In genomic region chr5:123661602-123662001, GRCm38 (mm10) we compare ENCODE assay signal across 9 mouse cellular contexts. TPM values are rescaled to one million over a fixed set of nuclear protein-coding genes. Genes with fewer than 3 reads are reported as not detected.
A peak's percentile ranks its signal among the peaks of the same experiment; 100 is the strongest.
DNase-seq lines count a peak whose midpoint lies in the region; ATAC-seq lines count a peak whose summit lies in the region.
"Had no signal": no experiment of that assay in that cellular context is flagged by ENCODE, and none has a peak within 500 bp of the region (broad histone marks: within the 10 kb centered on the region; RNA-seq: fewer than 3 reads in every experiment).

No protein-coding gene starts in this region.

- H3K4me3 ChIP-seq in kidney, embryonic 15.5 days (replicated peaks): no peak overlapping the region
- no peak overlapping the region for H3K4me3 ChIP-seq in heart, embryonic 12.5 days

- WGBS in kidney, embryonic 15.5 days: 73% methylated on average over 3 of the region's 3 CpGs
- WGBS in heart, embryonic 12.5 days: 23% methylated on average over 3 of the region's 3 CpGs

- H3K9me3 ChIP-seq in kidney, embryonic 15.5 days (replicated peaks): no peaks in the 10 kb centered on the region
- no peaks in the 10 kb centered on the region for H3K9me3 ChIP-seq in heart, embryonic 12.5 days (replicated peaks)

- H3K4me2 ChIP-seq in kidney, embryonic 15.5 days: no peak overlapping the region
- peak overlapping the region; percentile 40 for H3K4me2 ChIP-seq in heart, embryonic 12.5 days

- no peak overlapping the region for H3K9ac ChIP-seq in kidney, embryonic 15.5 days
- H3K9ac ChIP-seq in heart, embryonic 12.5 days: peak overlapping the region; percentile 44; the same call in 1 of the 2 replicates

- DNase-seq in kidney, postnatal 10 days: no peak
- peak; percentile 18 for DNase-seq in lung, postnatal 25 days (ENCODE audit: low spot score)
- DNase-seq in B cell, adult 2 months: no peak
- DNase-seq in adrenal gland, postnatal 14 days: no peak
- no peak for DNase-seq in embryo, embryonic 10.5 days (ENCODE audit: low spot score)
- DNase-seq: cerebellum, adult 8-10 months had no signal

- no peaks in the 10 kb centered on the region for H3K36me3 ChIP-seq in kidney, embryonic 15.5 days
- no peaks in the 10 kb centered on the region for H3K36me3 ChIP-seq in heart, embryonic 12.5 days

- H3K27ac ChIP-seq in kidney, embryonic 15.5 days: peak overlapping the region; percentile 61
- H3K27ac ChIP-seq in heart, embryonic 12.5 days (ENCODE audit: poor library complexity, severe bottlenecking): peak overlapping the region; percentile 95

- no peak for ATAC-seq in kidney, embryonic 15.5 days (replicated peaks; ENCODE audit: low FRiP score)
- peak; percentile 16 for ATAC-seq in common myeloid progenitor, adult 5-6 weeks (replicated peaks; ENCODE audit: low read depth, poor library complexity, severe bottlenecking)
- ATAC-seq in heart, embryonic 12.5 days (ENCODE audit: insufficient number of reproducible peaks, low FRiP score): no peak; the same call in 1 of the 2 replicates

- peaks cover 22% of the 10 kb centered on the region for H3K4me1 ChIP-seq in kidney, embryonic 15.5 days
- peaks cover 66% of the 10 kb centered on the region for H3K4me1 ChIP-seq in heart, embryonic 12.5 days (replicated peaks)

- no peaks in the 10 kb centered on the region for H3K27me3 ChIP-seq in kidney, embryonic 15.5 days
- H3K27me3 ChIP-seq in heart, embryonic 12.5 days (replicated peaks): no peaks in the 10 kb centered on the region

RNA-seq across cellular contexts. Expression of gene Clip1, which starts 22.8 kb away (rescaled TPM):
- 34.0 and 34.1 TPM in 2 replicates for polyA plus RNA-seq in kidney, embryonic 15.5 days (2015; fragmentation: Nextera tagmentation; extraction: Ambion mirVana)
- total RNA-seq in common myeloid progenitor, adult 5-6 weeks (2017): 80.8 and 105 TPM in 2 replicates
- polyA plus RNA-seq in heart, embryonic 12.5 days (2016; fragmentation: Nextera tagmentation; extraction: Ambion mirVana): 62.3 and 65.2 TPM in 2 replicates
- 63.1 and 64.8 TPM in 2 replicates for total RNA-seq in adrenal gland, postnatal 14 days (2021)

RNA-seq across cellular contexts. Expression of gene Zcchc8, which starts 59.3 kb away (rescaled TPM):
- 82.7 and 83.5 TPM in 2 replicates for polyA plus RNA-seq in kidney, embryonic 15.5 days (2015; fragmentation: Nextera tagmentation; extraction: Ambion mirVana)
- 79.9 and 124 TPM in 2 replicates for total RNA-seq in common myeloid progenitor, adult 5-6 weeks (2017)
- polyA plus RNA-seq in heart, embryonic 12.5 days (2016; fragmentation: Nextera tagmentation; extraction: Ambion mirVana): 69.6 and 77.5 TPM in 2 replicates
- 46.9 and 58.0 TPM in 2 replicates for total RNA-seq in adrenal gland, postnatal 14 days (2021)
